Mouse (Mus musculus) myocyte (in vitro differentiated cells): ENCODE measurements at regions not wholly inside any gene's neighbourhood (a gene's known extent, or its start where the extent isn't known, plus 50 kb on each side); places are given as distances from the start of the nearest gene placed in this dataset.

ENCODE experiments used
- H3K27me3 ChIP-seq: one replicate; pipeline ENCODE4 v1.6.1; 2011; ENCODE audit not compliant: control insufficient read depth, insufficient read depth, insufficient read length
- H3K36me3 ChIP-seq: one replicate; pipeline ENCODE4 v1.6.1; 2011; ENCODE audit not compliant: control insufficient read depth, insufficient read depth
- H3K4me2 ChIP-seq: one replicate; pipeline ENCODE4 v1.6.1; 2011; ENCODE audit warnings: low read depth, control low read depth
- H3K4me3 ChIP-seq: one replicate; pipeline ENCODE4 v1.5.1; 2011; ENCODE audit warnings: mild to moderate bottlenecking, control low read depth, moderate library complexity
- H3K79me2 ChIP-seq: one replicate; pipeline ENCODE4 v1.6.1; 2011; ENCODE audit not compliant: control insufficient read depth, insufficient read depth
- H3ac ChIP-seq: one replicate; pipeline ENCODE4 v1.6.1; 2011; ENCODE audit not compliant: control insufficient read depth, insufficient read length
- CEBPB ChIP-seq: IDR thresholded peaks from 2 replicates; pipeline ENCODE4 v1.6.1; 2011; ENCODE audit warnings: mild to moderate bottlenecking, moderate library complexity; ENCODE audit not compliant: poor library complexity, insufficient read depth, severe bottlenecking
- E2F4 ChIP-seq: IDR thresholded peaks from one replicate; pipeline ENCODE4 v1.6.1; 2011; ENCODE audit warnings: mild to moderate bottlenecking, control low read depth, moderate library complexity; ENCODE audit not compliant: insufficient read depth
- MAX ChIP-seq: IDR thresholded peaks from one replicate; pipeline ENCODE4 v1.6.1; 2011; ENCODE audit warnings: low read depth, mild to moderate bottlenecking, control low read depth
- MYOD1 ChIP-seq, 3 experiments: IDR thresholded peaks; one replicate each; pipeline ENCODE4 v1.6.1; 2011; ENCODE audit warnings: control low read depth in 2 of 3, low read depth in 2 of 3, mild to moderate bottlenecking in 2 of 3, moderate library complexity in 1 of 3; ENCODE audit not compliant: insufficient read length in 2 of 3, control insufficient read depth in 1 of 3
- MYOG ChIP-seq, 3 experiments: IDR thresholded peaks; one replicate each; pipeline ENCODE4 v1.6.1; 2011; ENCODE audit warnings: control low read depth in 2 of 3, low read depth in 2 of 3, mild to moderate bottlenecking in 2 of 3; ENCODE audit not compliant: insufficient read length in 2 of 3, control insufficient read depth in 1 of 3, insufficient read depth in 1 of 3
- POLR2A ChIP-seq: IDR thresholded peaks from one replicate; pipeline ENCODE4 v1.6.1; 2011; ENCODE audit warnings: low read depth, mild to moderate bottlenecking, control low read depth, moderate library complexity; ENCODE audit not compliant: insufficient read length
- POLR2AphosphoS2 ChIP-seq: IDR thresholded peaks from one replicate; pipeline ENCODE4 v1.6.1; 2011; ENCODE audit warnings: low read depth, control low read depth; ENCODE audit not compliant: insufficient read length
- REST ChIP-seq: IDR thresholded peaks from one replicate; pipeline ENCODE4 v1.6.1; 2011; ENCODE audit warnings: mild to moderate bottlenecking, control low read depth, moderate library complexity; ENCODE audit not compliant: insufficient read depth, insufficient read length
- SRF ChIP-seq: IDR thresholded peaks from one replicate; pipeline ENCODE4 v1.6.1; 2011; ENCODE audit warnings: low read depth; ENCODE audit not compliant: control insufficient read depth, insufficient read length
- TCF12 ChIP-seq: IDR thresholded peaks from one replicate; pipeline ENCODE4 v1.6.1; 2011; ENCODE audit warnings: mild to moderate bottlenecking, control low read depth; ENCODE audit not compliant: poor library complexity, insufficient read depth, severe bottlenecking
- TCF3 ChIP-seq: IDR thresholded peaks from one replicate; pipeline ENCODE4 v1.6.1; 2011; ENCODE audit warnings: low read depth, control low read depth; ENCODE audit not compliant: insufficient read length
- USF1 ChIP-seq: IDR thresholded peaks from one replicate; pipeline ENCODE4 v1.6.1; 2011; ENCODE audit warnings: low read depth, mild to moderate bottlenecking, control low read depth, moderate library complexity

GRCm38 (mm10) chr8:89850209-89850796 is 497.8 kb downstream of the Tox3 start:
- H3K4me3 ChIP-seq = no peak overlapping the region
- H3K36me3 ChIP-seq = no peaks in the 10 kb centered on the region
- TF ChIP-seq USF1 = no peak
- no peak for TF ChIP-seq REST
- no peak overlapping the region for H3K4me2 ChIP-seq
- H3ac ChIP-seq = no peak overlapping the region
- H3K79me2 ChIP-seq = no peaks in the 10 kb centered on the region
- H3K27me3 ChIP-seq = no peaks in the 10 kb centered on the region

- TF ChIP-seq TCF12 = no peak
- TF ChIP-seq MAX = no peak
- no peak for TF ChIP-seq SRF
- no peak for TF ChIP-seq USF1
- no peak for TF ChIP-seq MYOD1 (IDR thresholded peaks at IDR 0.05; ENCODE audit: control insufficient read depth in 1 of 3, insufficient read length in 2 of 3, low read depth in 2 of 3)
- no peak for TF ChIP-seq CEBPB
- no peak for TF ChIP-seq POLR2AphosphoS2
- TF ChIP-seq POLR2A = no peak
- Histone ChIP-seq H3K27me3 (no peaks in the 10 kb centered on the region), H3K4me3 (no peak overlapping the region), H3K79me2 (no peaks in the 10 kb centered on the region), H3K36me3 (no peaks in the 10 kb centered on the region), H3K4me2 (no peak overlapping the region), H3ac (no peak overlapping the region)
Observed at GRCm38 (mm10) chr8:89849416-89850208, 498.5 kb downstream of the Tox3 start.

DNA sequence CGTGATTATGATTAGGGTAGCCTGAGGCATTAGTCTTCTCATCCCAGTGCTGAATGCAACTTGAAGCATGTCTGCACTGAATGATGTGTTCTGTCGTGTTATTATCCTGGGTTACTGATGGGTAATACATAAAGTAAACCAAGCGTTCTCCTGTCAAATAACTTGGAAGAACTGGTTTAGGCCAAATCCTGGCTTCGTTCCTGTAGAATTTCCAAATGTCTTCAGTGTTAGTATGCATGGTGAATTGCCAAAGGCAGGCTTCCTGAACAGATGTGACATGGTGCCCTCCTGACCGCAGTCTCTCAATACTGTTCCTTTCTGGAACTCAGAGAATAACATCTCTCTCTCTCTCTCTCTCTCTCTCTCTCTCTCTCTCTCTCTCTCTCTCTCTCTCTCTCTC is 509.6 kb downstream of the Tox3 start:
- TF ChIP-seq TCF3 (no peak), MYOG (IDR thresholded peaks at IDR 0.05; ENCODE audit: control insufficient read depth in 1 of 3, insufficient read depth in 1 of 3, insufficient read length in 2 of 3, low read depth in 2 of 3) (no peak), CEBPB (no peak), E2F4 (no peak), SRF (no peak), POLR2AphosphoS2 (no peak), USF1 (no peak), MYOD1 (IDR thresholded peaks at IDR 0.05; ENCODE audit: control insufficient read depth in 1 of 3, insufficient read length in 2 of 3, low read depth in 2 of 3) (no peak), REST (no peak), MAX (no peak), POLR2A (no peak), TCF12 (no peak)

DNA sequence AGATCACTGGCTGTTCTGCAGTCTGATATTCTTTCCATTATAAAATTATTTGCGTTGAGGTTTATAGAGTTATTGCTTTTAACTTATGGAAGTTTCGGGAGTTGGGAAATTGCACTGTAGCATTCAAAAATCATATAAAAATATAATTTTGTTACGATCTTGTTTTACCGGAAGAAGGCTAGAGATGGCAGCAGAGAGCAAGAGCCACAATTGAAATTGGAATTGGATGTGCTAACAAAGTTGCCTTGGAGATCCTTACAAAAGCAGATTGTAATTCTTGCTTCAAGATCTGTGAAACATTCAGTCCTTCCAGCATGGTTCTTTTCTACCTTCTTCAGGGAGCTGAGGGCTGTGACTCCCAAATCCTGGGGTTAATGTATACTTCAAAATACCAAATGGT is 514.4 kb downstream of the Tox3 start:
- Histone ChIP-seq H3K4me2 (no peak overlapping the region), H3K4me3 (no peak overlapping the region), H3K36me3 (no peaks in the 10 kb centered on the region), H3K27me3 (no peaks in the 10 kb centered on the region), H3ac (no peak overlapping the region), H3K79me2 (no peaks in the 10 kb centered on the region)
- TF ChIP-seq CEBPB (no peak), TCF12 (no peak), POLR2A (no peak), MYOD1 (IDR thresholded peaks at IDR 0.05; ENCODE audit: control insufficient read depth in 1 of 3, insufficient read length in 2 of 3, low read depth in 2 of 3) (no peak), SRF (no peak), MYOG (IDR thresholded peaks at IDR 0.05; ENCODE audit: control insufficient read depth in 1 of 3, insufficient read depth in 1 of 3, insufficient read length in 2 of 3, low read depth in 2 of 3) (no peak), POLR2AphosphoS2 (no peak), REST (no peak), E2F4 (no peak), USF1 (no peak), TCF3 (no peak), MAX (no peak)

More for the DNA sequence above, 509.6 kb downstream of the Tox3 start:
- Histone ChIP-seq H3K4me3 (no peak overlapping the region), H3K79me2 (no peaks in the 10 kb centered on the region), H3ac (no peak overlapping the region), H3K4me2 (no peak overlapping the region), H3K27me3 (no peaks in the 10 kb centered on the region), H3K36me3 (no peaks in the 10 kb centered on the region)

- no peaks in the 10 kb centered on the region for H3K79me2 ChIP-seq
- H3K27me3 ChIP-seq = no peaks in the 10 kb centered on the region
- TF ChIP-seq MYOD1 (IDR thresholded peaks at IDR 0.05; ENCODE audit: control insufficient read depth in 1 of 3, insufficient read length in 2 of 3, low read depth in 2 of 3) (no peak), CEBPB (no peak), POLR2A (no peak), E2F4 (no peak), TCF3 (no peak), MYOG (IDR thresholded peaks at IDR 0.05; ENCODE audit: control insufficient read depth in 1 of 3, insufficient read depth in 1 of 3, insufficient read length in 2 of 3, low read depth in 2 of 3) (no peak), MAX (no peak), POLR2AphosphoS2 (no peak), SRF (no peak), USF1 (no peak)
- H3K4me2 ChIP-seq = no peak overlapping the region
- no peak overlapping the region for H3K4me3 ChIP-seq
- no peak overlapping the region for H3ac ChIP-seq
- no peaks in the 10 kb centered on the region for H3K36me3 ChIP-seq
Observed at GRCm38 (mm10) chr8:89824586-89824985, 523.6 kb downstream of the Tox3 start.
